Mouse (Mus musculus): ENCODE measurements around the gene Rack1. TPM values are rescaled to one million over a fixed set of nuclear protein-coding genes. Genes with fewer than 3 reads are reported as not detected.
A peak's percentile ranks its signal among the peaks of the same experiment; 100 is the strongest.

Gene Rack1
- polyA plus RNA-seq, 1 experiment from 2014 or later, result 718 TPM

GRCm38 (mm10) chr11:48808737-48809433, 8.8 kb downstream of the Rack1 start:
- Histone ChIP-seq H3K9me3 (replicated peaks; ENCODE audit: control insufficient read depth, low read length) (no peaks in the 10 kb centered on the region), H3K27me3 (replicated peaks; ENCODE audit: control insufficient read depth, insufficient read depth, low read length) (no peaks in the 10 kb centered on the region), H3K4me1 (ENCODE audit: control insufficient read depth, insufficient read depth, low read length) (no peaks in the 10 kb centered on the region), H3K36me3 (ENCODE audit: control insufficient read depth, insufficient read depth, low read length) (peaks cover 87% of the 10 kb centered on the region), H3K4me3 (ENCODE audit: low read depth, low read length) (no peak overlapping the region), H3K4me2 (ENCODE audit: low read length) (no peak overlapping the region), H3K9ac (ENCODE audit: low read length) (no peak overlapping the region), H3K27ac (ENCODE audit: low read depth, low read length) (no peak overlapping the region)
- 66% methylated on average over 16 of the region's 16 CpGs for WGBS
- peak; percentile 22; the same call in 1 of the 2 replicates for ATAC-seq
- no peak for DNase-seq (ENCODE audit: low spot score)

GRCm38 (mm10) chr11:48809434-48809830, 9.3 kb downstream of the Rack1 start:
- Histone ChIP-seq H3K36me3 (ENCODE audit: control insufficient read depth, insufficient read depth, low read length) (peaks cover 86% of the 10 kb centered on the region), H3K9me3 (replicated peaks; ENCODE audit: control insufficient read depth, low read length) (no peaks in the 10 kb centered on the region), H3K27me3 (replicated peaks; ENCODE audit: control insufficient read depth, insufficient read depth, low read length) (no peaks in the 10 kb centered on the region), H3K9ac (ENCODE audit: low read length) (no peak overlapping the region), H3K4me2 (ENCODE audit: low read length) (no peak overlapping the region), H3K27ac (ENCODE audit: low read depth, low read length) (no peak overlapping the region), H3K4me1 (ENCODE audit: control insufficient read depth, insufficient read depth, low read length) (no peaks in the 10 kb centered on the region), H3K4me3 (ENCODE audit: low read depth, low read length) (no peak overlapping the region)
- ATAC-seq (no peak), DNase-seq (ENCODE audit: low spot score) (no peak)
- WGBS, result 72% methylated on average over 4 of the region's 4 CpGs

- peaks cover 82% of the 10 kb centered on the region for H3K36me3 ChIP-seq (ENCODE audit: control insufficient read depth, insufficient read depth, low read length)
- 88% methylated on average over 2 of the region's 2 CpGs for WGBS
Observed at GRCm38 (mm10) chr11:48810142-48810541, 10.0 kb downstream of the Rack1 start.

GRCm38 (mm10) chr11:48813782-48814181, 13.7 kb downstream of the Rack1 start:
- peaks cover 51% of the 10 kb centered on the region for H3K36me3 ChIP-seq (ENCODE audit: control insufficient read depth, insufficient read depth, low read length)
- no peak overlapping the region for H3K27ac ChIP-seq (ENCODE audit: low read depth, low read length)
- no peak for DNase-seq (ENCODE audit: low spot score)
- H3K9ac ChIP-seq (ENCODE audit: low read length), result no peak overlapping the region
- H3K4me3 ChIP-seq (ENCODE audit: low read depth, low read length), result no peak overlapping the region
- H3K4me2 ChIP-seq (ENCODE audit: low read length), result no peak overlapping the region
- no peaks in the 10 kb centered on the region for H3K9me3 ChIP-seq (replicated peaks; ENCODE audit: control insufficient read depth, low read length)
- H3K4me1 ChIP-seq (ENCODE audit: control insufficient read depth, insufficient read depth, low read length), result peaks cover 14% of the 10 kb centered on the region
- H3K27me3 ChIP-seq (replicated peaks; ENCODE audit: control insufficient read depth, insufficient read depth, low read length), result no peaks in the 10 kb centered on the region
- ATAC-seq, result no peak

More at GRCm38 (mm10) chr11:48810142-48810541, 10.0 kb downstream of the Rack1 start:
- ATAC-seq, result no peak
- Histone ChIP-seq H3K9me3 (replicated peaks; ENCODE audit: control insufficient read depth, low read length) (no peaks in the 10 kb centered on the region), H3K4me1 (ENCODE audit: control insufficient read depth, insufficient read depth, low read length) (peaks cover 6% of the 10 kb centered on the region), H3K4me3 (ENCODE audit: low read depth, low read length) (no peak overlapping the region), H3K27me3 (replicated peaks; ENCODE audit: control insufficient read depth, insufficient read depth, low read length) (no peaks in the 10 kb centered on the region), H3K9ac (ENCODE audit: low read length) (no peak overlapping the region), H3K4me2 (ENCODE audit: low read length) (no peak overlapping the region), H3K27ac (ENCODE audit: low read depth, low read length) (no peak overlapping the region)
- no peak for DNase-seq (ENCODE audit: low spot score)

GRCm38 (mm10) chr11:48815851-48816250, 15.7 kb downstream of the Rack1 start:
- H3K27ac ChIP-seq (ENCODE audit: low read depth, low read length), result 0 out of 2 replicates have a peak overlapping the region, but pooled peaks have one; percentile 62
- 83% methylated on average over 16 of the region's 16 CpGs for WGBS
- H3K4me2 ChIP-seq (ENCODE audit: low read length), result peak overlapping the region; percentile 91
- H3K27me3 ChIP-seq (replicated peaks; ENCODE audit: control insufficient read depth, insufficient read depth, low read length), result no peaks in the 10 kb centered on the region
- peak overlapping the region; percentile 46 for H3K4me3 ChIP-seq (ENCODE audit: low read depth, low read length)
- peaks cover 31% of the 10 kb centered on the region for H3K36me3 ChIP-seq (ENCODE audit: control insufficient read depth, insufficient read depth, low read length)
- DNase-seq (ENCODE audit: low spot score), result no peak
- H3K9me3 ChIP-seq (replicated peaks; ENCODE audit: control insufficient read depth, low read length), result no peaks in the 10 kb centered on the region
- no peak for ATAC-seq
- peaks cover 14% of the 10 kb centered on the region for H3K4me1 ChIP-seq (ENCODE audit: control insufficient read depth, insufficient read depth, low read length)
- H3K9ac ChIP-seq (ENCODE audit: low read length), result peak overlapping the region; percentile 83

- Histone ChIP-seq H3K4me3 (ENCODE audit: low read depth, low read length) (peak overlapping the region; percentile 46), H3K4me2 (ENCODE audit: low read length) (peak overlapping the region; percentile 91), H3K9ac (ENCODE audit: low read length) (peak overlapping the region; percentile 83), H3K27ac (ENCODE audit: low read depth, low read length) (peak overlapping the region; percentile 62; the same call in 1 of the 2 replicates), H3K9me3 (replicated peaks; ENCODE audit: control insufficient read depth, low read length) (no peaks in the 10 kb centered on the region), H3K27me3 (replicated peaks; ENCODE audit: control insufficient read depth, insufficient read depth, low read length) (no peaks in the 10 kb centered on the region), H3K36me3 (ENCODE audit: control insufficient read depth, insufficient read depth, low read length) (peaks cover 26% of the 10 kb centered on the region), H3K4me1 (ENCODE audit: control insufficient read depth, insufficient read depth, low read length) (peaks cover 14% of the 10 kb centered on the region)
- DNase-seq (ENCODE audit: low spot score) (peak; percentile 75), ATAC-seq (peak; percentile 55)
- 4% methylated on average over 21 of the region's 23 CpGs for WGBS
Observed at GRCm38 (mm10) chr11:48816281-48816781, 16.2 kb downstream of the Rack1 start.

- Histone ChIP-seq H3K9ac (ENCODE audit: low read length) (peak within 1 kb of the TSS; percentile 83), H3K9me3 (replicated peaks; ENCODE audit: control insufficient read depth, low read length) (no peaks in the 10 kb centered on the region), H3K4me3 (ENCODE audit: low read depth, low read length) (peak within 1 kb of the TSS; percentile 46), H3K4me2 (ENCODE audit: low read length) (peak within 1 kb of the TSS; percentile 91), H3K27ac (ENCODE audit: low read depth, low read length) (peak within 1 kb of the TSS; percentile 85), H3K27me3 (replicated peaks; ENCODE audit: control insufficient read depth, insufficient read depth, low read length) (no peaks in the 10 kb centered on the region), H3K4me1 (ENCODE audit: control insufficient read depth, insufficient read depth, low read length) (peaks cover 14% of the 10 kb centered on the region), H3K36me3 (ENCODE audit: control insufficient read depth, insufficient read depth, low read length) (peaks cover 19% of the 10 kb centered on the region)
- ATAC-seq, result peak; percentile 97
- peak; percentile 99 for DNase-seq (ENCODE audit: low spot score)
- WGBS, result under 1% methylated on average over 77 of the region's 77 CpGs
Observed at GRCm38 (mm10) chr11:48816800-48817665, 16.9 kb downstream of the Rack1 start, which contains the start of gene Trim41. TSS of gene Trim41 (minus strand) at chr11:48817353.

GRCm38 (mm10) chr11:48817794-48818193, 17.7 kb downstream of the Rack1 start:
- peak overlapping the region; percentile 91 for H3K4me2 ChIP-seq (ENCODE audit: low read length)
- H3K4me3 ChIP-seq (ENCODE audit: low read depth, low read length), result peak overlapping the region; percentile 46
- ATAC-seq, result no peak
- DNase-seq (ENCODE audit: low spot score), result no peak
- H3K4me1 ChIP-seq (ENCODE audit: control insufficient read depth, insufficient read depth, low read length), result peaks cover 14% of the 10 kb centered on the region
- H3K9ac ChIP-seq (ENCODE audit: low read length), result peak overlapping the region; percentile 83
- 8% methylated on average over 9 of the region's 9 CpGs for WGBS
- H3K27me3 ChIP-seq (replicated peaks; ENCODE audit: control insufficient read depth, insufficient read depth, low read length), result no peaks in the 10 kb centered on the region
- no peaks in the 10 kb centered on the region for H3K9me3 ChIP-seq (replicated peaks; ENCODE audit: control insufficient read depth, low read length)
- peak overlapping the region; percentile 85 for H3K27ac ChIP-seq (ENCODE audit: low read depth, low read length)
- H3K36me3 ChIP-seq (ENCODE audit: control insufficient read depth, insufficient read depth, low read length), result peaks cover 13% of the 10 kb centered on the region; the same call in 1 of the 2 replicates
